Mouse (Mus musculus) fibroblast of lung, adult 2 months (primary cell): ENCODE results near the gene Gpx4.
"Not testable (repeated sequence)": the region's sequence is repeated elsewhere in the genome, so short reads cannot be mapped to it uniquely, and the experiment has no call there.

ENCODE experiments used
- DNase-seq: peaks from one replicate; pipeline ENCODE4 v3.0.0-alpha.2; 2011; ENCODE audit warnings: low read depth

Gene Gpx4

GRCm38 (mm10) chr10:80050244-80050643 lies 3.3 kb downstream of the Gpx4 start:
- DNase-seq, result no peak

GRCm38 (mm10) chr10:80050885-80051617 lies 4.1 kb downstream of the Gpx4 start:
- no peak for DNase-seq

- no peak for DNase-seq
Measured at GRCm38 (mm10) chr10:80051618-80052373, 4.8 kb downstream of the Gpx4 start.

GRCm38 (mm10) chr10:80052374-80052764 lies 5.4 kb downstream of the Gpx4 start:
- no peak for DNase-seq

- DNase-seq, result peak; percentile 98
Measured at GRCm38 (mm10) chr10:80053259-80053780, 6.4 kb downstream of the Gpx4 start.

- no peak for DNase-seq
Measured at GRCm38 (mm10) chr10:80053831-80054815, 7.2 kb downstream of the Gpx4 start.

GRCm38 (mm10) chr10:80054911-80055310 lies 7.9 kb downstream of the Gpx4 start:
- not testable (repeated sequence) for DNase-seq

GRCm38 (mm10) chr10:80055364-80055763 lies 8.4 kb downstream of the Gpx4 start:
- DNase-seq, result no peak

GRCm38 (mm10) chr10:80055891-80056290 lies 8.9 kb downstream of the Gpx4 start:
- no peak for DNase-seq

- no peak for DNase-seq
Measured at GRCm38 (mm10) chr10:80056506-80056905, 9.5 kb downstream of the Gpx4 start.

GRCm38 (mm10) chr10:80056976-80057682 lies 10.2 kb downstream of the Gpx4 start:
- DNase-seq, result no peak

GRCm38 (mm10) chr10:80057683-80058326 lies 10.8 kb downstream of the Gpx4 start:
- no peak for DNase-seq

GRCm38 (mm10) chr10:80063104-80063503 lies 16.1 kb downstream of the Gpx4 start:
- DNase-seq, result no peak

- no peak for DNase-seq
Measured at GRCm38 (mm10) chr10:80063877-80064650, 17.1 kb downstream of the Gpx4 start.

- DNase-seq, result no peak
Measured at GRCm38 (mm10) chr10:80069251-80069650, 22.3 kb downstream of the Gpx4 start.

GRCm38 (mm10) chr10:80069948-80070450 lies 23.0 kb downstream of the Gpx4 start:
- no peak for DNase-seq

GRCm38 (mm10) chr10:80070837-80071515 lies 24.0 kb downstream of the Gpx4 start:
- peak; percentile 95 for DNase-seq

GRCm38 (mm10) chr10:80071516-80071900 lies 24.5 kb downstream of the Gpx4 start:
- no peak for DNase-seq
